Mouse (Mus musculus) cerebellum, postnatal 14 days (tissue): ENCODE data around the gene Clic4.
A peak's percentile ranks its signal among the peaks of the same experiment; 100 is the strongest.

Source experiments
- DNase-seq, 2 experiments: peaks; one replicate each; pipeline ENCODE4 v3.0.0; 2021; ENCODE audit warnings: mixed read lengths in 2 of 2

Clic4 gene

DNA sequence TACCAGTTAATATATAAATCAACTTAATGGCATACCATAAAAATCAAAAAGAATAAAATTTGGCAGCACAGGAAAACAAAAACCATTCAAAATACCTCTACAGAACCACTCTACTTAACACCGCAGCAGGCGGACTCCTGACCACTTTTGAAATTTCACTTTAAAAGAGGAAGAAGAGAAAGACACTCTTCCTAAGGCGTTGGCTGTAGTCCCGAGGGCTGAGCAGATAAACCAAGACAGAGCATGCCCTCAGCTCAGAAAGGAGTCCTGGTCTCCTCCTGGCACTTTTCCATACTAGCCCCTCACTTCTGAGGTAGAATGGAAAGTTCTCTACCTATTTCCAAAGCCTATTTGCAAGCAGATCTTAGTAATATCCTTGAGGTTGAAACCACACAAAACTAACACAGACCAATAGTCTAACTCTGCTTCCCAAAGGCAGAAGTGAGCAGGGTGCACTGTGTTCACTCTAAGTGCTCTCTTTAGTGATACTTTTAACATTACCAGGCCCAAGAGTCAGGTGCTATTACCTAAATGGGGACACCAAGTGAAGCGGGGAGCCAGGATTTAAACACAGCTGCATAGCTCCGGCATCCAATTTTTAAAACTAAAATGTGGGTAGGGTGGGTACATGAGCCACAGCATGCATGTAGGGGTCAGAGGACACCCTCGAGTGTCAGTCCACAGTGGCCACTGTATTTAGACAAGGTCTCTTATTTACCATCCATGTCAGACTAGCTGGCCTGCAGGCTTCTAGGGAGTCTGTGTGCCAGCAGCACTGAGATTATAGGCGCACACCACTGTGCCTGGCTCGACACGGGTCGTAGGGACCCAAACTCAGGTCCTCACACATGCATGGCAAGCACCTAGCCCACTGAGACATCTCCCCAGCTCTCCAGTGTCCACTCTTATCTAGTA is 15.8 kb downstream of the Clic4 start:
- no peak for DNase-seq

GRCm38 (mm10) chr4:135254770-135255169 is 17.8 kb downstream of the Clic4 start:
- DNase-seq: no peak

GRCm38 (mm10) chr4:135254321-135254720 is 18.3 kb downstream of the Clic4 start:
- DNase-seq: no peak

DNA sequence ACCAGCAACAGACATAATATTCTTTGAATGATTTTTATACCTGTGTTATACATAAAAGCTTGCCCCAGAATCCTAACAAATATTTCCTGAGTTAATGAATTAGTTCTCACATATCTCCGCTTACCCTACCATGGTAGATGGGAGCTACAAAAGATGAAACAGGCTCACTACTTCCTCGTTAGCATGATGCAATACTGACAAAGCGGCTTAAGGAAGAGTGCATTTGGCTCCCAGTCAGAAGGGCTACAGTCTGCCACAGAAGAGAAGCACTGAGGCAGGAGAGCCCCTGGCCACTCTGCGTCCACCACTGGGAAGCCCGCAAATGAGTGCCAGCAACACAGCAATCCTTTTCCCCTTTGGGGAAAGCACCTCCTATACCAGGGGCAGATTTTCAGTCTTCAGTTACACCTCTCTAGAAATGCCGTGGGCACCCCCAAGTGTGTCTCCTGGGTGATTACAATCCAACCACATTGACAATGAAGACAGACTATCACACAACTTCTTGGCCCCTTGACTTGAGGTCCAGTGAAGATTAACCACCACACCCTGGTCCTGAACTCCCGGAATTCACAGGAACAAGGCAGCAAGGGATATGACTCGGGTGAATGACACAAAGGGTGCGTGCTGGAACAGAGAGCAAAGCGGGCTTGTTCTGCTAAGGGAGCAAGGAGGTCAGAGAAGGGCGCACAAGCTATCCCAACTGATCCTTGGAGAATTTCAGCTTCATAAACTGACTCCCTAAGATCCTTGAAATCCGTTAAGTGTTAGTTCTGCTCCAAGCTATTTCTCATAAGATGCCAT is 19.2 kb downstream of the Clic4 start:
- DNase-seq: no peak

- no peak for DNase-seq
Observed at GRCm38 (mm10) chr4:135251801-135252200, 20.8 kb downstream of the Clic4 start.

DNA sequence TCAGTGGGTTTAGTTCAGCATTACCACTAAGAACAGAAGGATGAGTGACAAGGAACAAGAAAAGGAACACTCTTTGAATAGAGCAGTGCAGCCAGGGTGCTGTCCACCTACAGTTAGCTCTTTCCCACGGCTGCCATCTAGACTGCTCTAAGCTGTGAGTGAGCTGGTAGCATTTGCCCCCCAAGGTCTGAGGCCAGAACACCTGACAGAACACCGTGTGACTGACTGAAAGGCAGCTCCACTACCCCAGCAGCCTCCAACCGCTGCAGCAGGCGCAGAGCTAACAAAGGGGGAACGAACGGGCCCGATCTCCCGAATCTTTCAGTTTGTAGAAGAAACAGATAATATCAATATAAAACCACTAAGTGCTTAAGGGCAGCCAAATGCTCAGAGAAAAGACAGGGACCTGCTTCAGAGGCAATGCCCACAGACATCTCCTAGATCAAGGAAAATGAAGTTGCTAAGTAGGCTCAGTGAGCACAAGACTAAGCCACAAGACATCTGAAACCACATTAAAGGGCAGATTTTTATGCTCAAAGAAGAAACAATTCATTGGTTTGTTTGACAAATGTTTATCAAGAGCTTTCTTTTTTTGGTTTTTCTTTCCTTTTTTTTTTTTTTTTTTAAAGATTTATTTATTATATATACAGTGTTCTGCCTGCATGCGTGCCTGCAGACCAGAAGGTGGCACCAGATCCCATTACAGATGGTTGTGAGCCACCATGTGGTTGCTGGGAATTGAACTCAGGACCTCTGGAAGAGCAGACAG is 24.2 kb downstream of the Clic4 start:
- DNase-seq: no peak

GRCm38 (mm10) chr4:135246866-135247756 is 25.5 kb downstream of the Clic4 start:
- DNase-seq: no peak

- no peak for DNase-seq
Observed at GRCm38 (mm10) chr4:135246444-135246843, 26.2 kb downstream of the Clic4 start.

DNA sequence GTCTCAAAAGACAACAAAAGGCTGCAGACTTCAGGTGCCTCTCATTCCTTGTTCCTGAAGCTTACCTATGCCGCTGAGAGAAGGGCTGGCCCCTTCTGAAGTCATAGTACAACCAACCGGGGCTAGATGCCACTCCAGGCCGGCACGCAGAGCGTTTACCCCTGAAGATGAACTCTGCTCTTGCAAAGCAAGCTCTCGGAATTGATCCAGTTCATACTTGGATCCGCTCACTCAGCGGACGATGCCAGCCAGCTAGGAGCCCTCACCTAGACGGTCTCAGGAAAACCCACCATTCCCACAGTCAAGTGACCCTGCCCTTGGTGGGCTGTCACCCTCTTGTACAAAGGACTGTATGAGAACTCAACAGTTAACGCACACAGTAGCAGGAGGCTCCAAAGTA is 26.8 kb downstream of the Clic4 start:
- DNase-seq: no peak

DNA sequence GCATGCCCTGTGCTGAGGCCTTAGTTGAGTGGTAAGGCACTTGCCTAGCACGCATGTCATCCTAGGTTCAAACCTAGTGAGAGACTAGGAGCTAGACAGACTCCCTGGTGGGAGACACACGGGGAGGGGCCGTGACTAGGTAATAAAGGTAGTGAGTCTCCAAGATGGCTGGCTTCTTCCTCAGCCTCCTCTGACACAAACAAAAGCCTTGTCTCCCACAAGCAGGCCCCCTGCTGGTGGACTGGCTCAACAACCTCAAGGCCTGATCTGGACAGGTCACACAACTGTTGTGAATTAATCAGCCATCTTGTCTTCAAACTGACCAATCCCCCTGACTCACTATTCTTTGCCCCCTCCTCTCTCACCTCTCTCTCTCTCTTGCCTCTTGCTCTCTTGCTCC is 28.3 kb downstream of the Clic4 start:
- peak in 1 of 2 experiments; percentile 59 for DNase-seq

DNA sequence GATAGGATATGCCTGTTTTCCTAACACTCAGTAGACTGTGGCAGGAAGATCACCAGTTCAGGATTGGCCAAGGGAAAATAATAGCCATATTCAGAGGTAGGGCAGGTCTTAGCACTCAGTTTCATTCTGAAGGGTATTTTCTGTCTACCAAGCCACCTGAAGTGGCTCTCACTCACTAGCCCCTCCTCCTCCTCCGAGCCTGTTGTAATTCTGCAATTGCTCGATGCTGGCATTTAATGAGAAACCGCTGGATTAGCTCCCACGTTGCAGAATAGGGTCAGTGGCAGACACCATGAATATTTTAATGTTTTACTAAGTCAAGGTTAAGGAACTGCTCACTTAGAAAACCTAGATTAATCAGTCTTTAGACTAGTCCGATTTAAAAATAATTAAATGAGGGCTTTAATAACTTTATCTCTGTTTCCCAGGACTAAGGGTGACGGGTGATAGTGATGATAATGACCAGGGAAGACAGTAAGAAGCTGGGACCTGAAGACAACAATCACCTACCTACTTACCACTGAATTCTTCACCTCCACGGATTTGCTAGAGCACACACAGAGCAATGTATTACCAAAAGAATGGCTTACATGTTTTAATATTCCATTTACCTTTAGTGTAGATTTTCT is 29.6 kb downstream of the Clic4 start:
- no peak for DNase-seq

DNA sequence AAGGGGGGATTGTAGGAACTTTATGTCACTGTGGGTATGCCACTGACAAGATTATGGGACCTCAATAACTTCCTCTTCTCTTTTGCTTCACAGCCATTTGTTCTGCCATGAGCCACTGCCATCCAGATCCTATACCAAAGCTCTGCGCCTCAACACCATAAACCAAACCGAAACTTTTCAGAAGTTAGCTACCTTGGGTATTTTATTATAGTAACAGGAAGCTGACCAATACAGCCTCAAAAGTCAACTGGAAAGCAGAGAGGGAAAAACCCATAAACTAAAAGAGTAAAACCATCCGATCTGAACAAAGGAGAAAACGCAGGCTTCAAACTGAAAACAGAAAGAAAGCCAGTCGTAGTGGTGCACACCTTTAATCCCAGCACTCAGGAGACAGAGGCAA is 30.2 kb downstream of the Clic4 start:
- no peak for DNase-seq

DNA sequence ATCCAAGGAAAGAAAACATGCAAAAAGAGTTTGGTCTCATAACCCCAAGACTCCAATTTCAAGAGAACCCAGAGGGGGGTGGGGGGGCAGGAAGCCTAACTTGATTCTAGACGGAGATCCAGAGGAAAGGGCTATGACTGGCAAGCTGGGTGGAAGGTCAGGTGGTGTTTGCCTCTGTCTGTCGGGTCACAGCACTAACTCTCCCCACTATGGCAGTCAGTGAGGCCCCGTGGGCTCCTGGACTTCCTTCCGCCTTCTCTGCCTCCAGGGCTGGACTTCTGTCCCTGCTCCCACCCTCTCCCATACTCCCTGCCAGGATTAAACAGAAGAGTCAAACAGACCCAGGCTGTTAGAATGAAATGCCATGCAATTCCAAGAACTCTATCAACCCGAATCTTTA is 30.9 kb downstream of the Clic4 start:
- DNase-seq: no peak

- peak in 1 of 2 experiments; percentile 18 for DNase-seq
Observed at GRCm38 (mm10) chr4:135241106-135241505, 31.5 kb downstream of the Clic4 start.

DNA sequence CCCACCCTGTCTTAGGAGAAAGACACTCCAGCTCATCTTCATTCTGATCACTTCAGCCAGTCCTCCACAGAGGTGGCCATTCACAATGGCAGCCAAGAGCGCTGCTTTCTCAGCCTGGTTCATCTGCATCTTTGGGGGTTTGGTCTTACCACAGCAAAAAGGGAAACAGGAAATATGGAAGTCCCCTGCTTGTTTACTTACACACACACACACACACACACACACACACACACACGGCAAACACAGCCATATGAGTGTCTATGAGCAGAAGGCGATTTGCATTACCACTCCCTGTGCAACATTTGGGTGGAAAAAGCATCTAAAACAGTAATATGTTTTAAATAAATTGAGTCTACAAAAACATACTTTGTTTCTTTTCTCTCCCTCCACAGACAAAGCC is 32.3 kb downstream of the Clic4 start:
- DNase-seq: no peak

DNA sequence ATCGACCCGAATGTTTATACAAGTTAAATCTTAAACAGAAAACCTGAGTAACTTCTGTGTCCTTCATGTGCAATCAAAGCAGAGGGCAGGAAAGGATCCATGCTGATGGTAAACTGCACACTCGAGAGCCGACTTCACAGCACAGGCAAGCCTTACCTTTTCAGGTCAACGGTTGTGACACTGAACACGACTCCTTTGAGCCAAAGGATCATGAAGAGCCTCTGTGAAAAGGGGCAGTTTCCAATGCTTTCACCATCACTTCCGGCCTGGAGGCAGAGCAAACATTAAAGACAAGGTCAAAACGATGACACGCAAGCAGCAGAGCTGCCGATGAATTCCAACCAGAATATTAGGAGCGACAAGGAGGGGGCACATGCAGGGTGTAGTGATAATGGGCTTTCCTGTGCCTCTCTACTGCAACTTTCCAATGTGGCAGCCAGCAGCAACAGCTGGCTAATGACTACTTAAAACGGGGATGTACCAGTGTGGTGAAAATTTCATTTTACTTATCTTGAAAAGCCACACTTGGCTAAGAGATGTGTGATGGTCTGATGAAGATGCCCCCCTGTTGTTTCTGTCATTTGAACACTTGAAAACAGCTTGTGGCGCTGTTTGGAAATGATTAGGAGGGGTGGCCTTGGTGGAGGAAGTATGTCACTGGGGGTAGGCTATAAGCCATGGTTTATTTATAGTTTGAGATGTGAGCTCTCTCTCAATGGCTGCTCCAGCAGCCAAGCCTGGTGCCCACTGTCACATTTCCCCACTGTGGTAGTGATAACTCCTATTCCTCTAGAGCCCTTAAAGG is 33.7 kb downstream of the Clic4 start:
- no peak for DNase-seq

DNA sequence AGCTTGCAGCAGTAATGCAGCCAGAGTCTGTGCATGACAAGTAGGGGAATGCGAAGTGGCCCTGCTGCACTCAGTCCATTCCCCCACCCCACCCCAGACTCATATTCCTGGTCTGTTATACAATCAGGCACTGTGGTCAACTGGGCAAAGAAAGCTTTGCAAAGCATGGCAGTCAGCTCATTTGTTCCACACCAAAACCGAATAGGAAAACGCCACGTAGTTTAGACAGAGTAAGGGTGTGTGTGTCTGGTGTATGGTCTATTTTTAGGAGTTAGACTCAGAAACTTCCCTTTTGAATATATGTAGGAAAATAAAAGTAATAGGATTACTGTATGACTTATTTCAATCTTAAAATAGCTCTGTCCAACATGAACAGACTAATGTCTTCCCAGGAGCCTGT is 36.0 kb downstream of the Clic4 start:
- DNase-seq: no peak

- DNase-seq: no peak
Observed at GRCm38 (mm10) chr4:135235546-135235945, 37.1 kb downstream of the Clic4 start.

- no peak for DNase-seq
Observed at GRCm38 (mm10) chr4:135232563-135232962, 40.1 kb downstream of the Clic4 start.

DNA sequence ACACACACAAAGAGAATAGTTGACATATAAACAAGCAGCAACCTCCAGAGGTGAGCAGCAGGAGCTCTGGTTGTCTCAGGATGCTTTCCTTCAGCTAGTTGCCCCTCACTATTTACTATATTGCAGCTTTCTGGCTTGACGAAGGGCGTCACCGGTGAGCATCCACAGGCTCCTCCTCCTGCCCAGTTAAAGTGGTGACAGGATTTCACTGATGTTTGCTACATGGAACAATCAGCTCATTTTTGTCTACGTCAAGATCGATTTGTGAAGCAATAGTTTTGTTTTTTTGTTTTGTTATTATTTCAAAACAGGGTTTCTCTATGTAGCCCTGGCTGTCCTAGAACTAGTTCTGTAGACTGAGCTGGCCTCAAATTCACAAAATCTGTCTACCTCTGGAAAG is 41.1 kb downstream of the Clic4 start:
- DNase-seq: no peak

GRCm38 (mm10) chr4:135231136-135231535 is 41.5 kb downstream of the Clic4 start:
- peak; percentile 50 to 57 for DNase-seq
